Mouse (Mus musculus) forebrain, embryonic 12.5 days (tissue): ENCODE measurements at regions not wholly inside any gene's neighbourhood (a gene's known extent, or its start where the extent isn't known, plus 50 kb on each side); places are given as distances from the start of the nearest gene placed in this dataset.
"Not testable (repeated sequence)": the region's sequence is repeated elsewhere in the genome, so short reads cannot be mapped to it uniquely, and the experiment has no call there.

Experiments
- ATAC-seq: fragments of 200-750 bp; cut with Nextera tagmentation; 2 replicates; pipeline ENCODE4 v1.8.0; 2017; ENCODE audit warnings: moderate TSS enrichment; ENCODE audit not compliant: low FRiP score
- H3K27ac ChIP-seq: fragments of 300-500 bp; sonication (generic); 2 replicates; pipeline ENCODE4 v1.5.1; 2016; ENCODE audit warnings: mild to moderate bottlenecking
- H3K27me3 ChIP-seq: fragments of 300-500 bp; sonication (generic); 2 replicates; pipeline ENCODE4 v1.6.1; 2016; ENCODE audit warnings: mild to moderate bottlenecking
- H3K36me3 ChIP-seq: fragments of 300-500 bp; sonication (generic); replicated peaks from 2 replicates; pipeline ENCODE4 v1.6.1; 2016; ENCODE audit warnings: mild to moderate bottlenecking
- H3K4me1 ChIP-seq: fragments of 300-500 bp; sonication (generic); 2 replicates; pipeline ENCODE4 v1.6.1; 2016
- H3K4me2 ChIP-seq: fragments of 300-500 bp; sonication (generic); 2 replicates; pipeline ENCODE4 v1.6.1; 2016; ENCODE audit warnings: mild to moderate bottlenecking, moderate library complexity
- H3K4me3 ChIP-seq: fragments of 300-500 bp; sonication (generic); replicated peaks from 2 replicates; pipeline ENCODE4 v1.5.1; 2016; ENCODE audit warnings: mild to moderate bottlenecking
- H3K9ac ChIP-seq: fragments of 300-500 bp; sonication (generic); 2 replicates; pipeline ENCODE4 v1.6.1; 2016; ENCODE audit warnings: mild to moderate bottlenecking
- H3K9me3 ChIP-seq: fragments of 300-500 bp; sonication (generic); 2 replicates; pipeline ENCODE4 v1.6.1; 2016
- WGBS: fragments of 180-500 bp; shearing (Covaris S2); methylation state at CpG from one replicate; pipeline ENCODE4 v1.1.7; 2016; 5-methylcytosine and 5-hydroxymethylcytosine counted together

DNA sequence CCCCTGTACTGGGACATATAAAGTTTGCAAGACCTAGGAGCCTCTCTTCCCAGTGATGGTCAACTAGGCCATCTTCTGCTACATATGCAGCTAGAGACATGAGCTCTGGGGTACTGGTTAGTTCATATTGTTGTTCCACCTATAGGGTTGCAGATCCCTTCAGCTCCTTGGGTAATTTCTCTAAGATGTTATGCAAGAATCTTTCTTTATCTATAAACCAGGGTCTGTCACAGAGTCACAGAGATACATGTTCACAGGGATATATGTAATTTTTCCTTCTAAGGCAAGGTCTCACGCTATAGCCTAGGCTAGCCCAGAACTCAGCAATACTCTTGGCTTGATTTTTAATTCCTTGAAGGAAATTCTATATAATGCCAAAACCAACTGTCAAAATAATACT is 56.9 kb downstream of the Zfp36l1 start:
- 97% methylated on average over 1 of the region's 1 CpGs for WGBS

DNA sequence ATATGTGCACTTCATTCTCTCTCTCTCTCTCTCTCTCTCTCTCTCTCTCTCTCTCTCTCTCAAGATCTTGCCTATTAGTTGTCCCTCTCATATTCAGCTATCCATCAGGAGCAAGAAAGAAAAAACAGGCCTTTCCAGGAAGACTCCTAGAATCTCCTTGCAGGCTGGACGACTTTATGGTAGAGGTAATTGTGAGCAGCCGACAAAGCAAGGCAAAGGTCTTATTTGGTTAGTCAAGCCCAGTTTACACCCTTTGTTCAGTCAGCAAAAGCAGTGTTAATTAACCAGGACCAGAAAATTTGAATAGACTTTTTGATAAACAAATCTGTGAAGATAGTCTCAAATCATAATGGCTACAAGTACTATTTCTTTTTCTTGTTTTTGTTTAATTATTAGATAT is 57.4 kb downstream of the Zfp36l1 start:
- Histone ChIP-seq H3K9me3 (no peaks in the 10 kb centered on the region), H3K4me1 (peaks cover 11% of the 10 kb centered on the region), H3K27me3 (no peaks in the 10 kb centered on the region), H3K36me3 (no peaks in the 10 kb centered on the region), H3K9ac (no peak overlapping the region), H3K4me2 (no peak overlapping the region), H3K4me3 (no peak overlapping the region), H3K27ac (no peak overlapping the region)
- ATAC-seq = no peak
- 44% methylated on average over 2 of the region's 2 CpGs for WGBS

More for the DNA sequence above, 56.9 kb downstream of the Zfp36l1 start:
- not testable (repeated sequence) for H3K4me3 ChIP-seq, H3K27me3 ChIP-seq, ATAC-seq, H3K4me2 ChIP-seq, H3K27ac ChIP-seq, H3K9ac ChIP-seq, H3K36me3 ChIP-seq, H3K9me3 ChIP-seq
- peaks cover 16% of the 10 kb centered on the region for H3K4me1 ChIP-seq

DNA sequence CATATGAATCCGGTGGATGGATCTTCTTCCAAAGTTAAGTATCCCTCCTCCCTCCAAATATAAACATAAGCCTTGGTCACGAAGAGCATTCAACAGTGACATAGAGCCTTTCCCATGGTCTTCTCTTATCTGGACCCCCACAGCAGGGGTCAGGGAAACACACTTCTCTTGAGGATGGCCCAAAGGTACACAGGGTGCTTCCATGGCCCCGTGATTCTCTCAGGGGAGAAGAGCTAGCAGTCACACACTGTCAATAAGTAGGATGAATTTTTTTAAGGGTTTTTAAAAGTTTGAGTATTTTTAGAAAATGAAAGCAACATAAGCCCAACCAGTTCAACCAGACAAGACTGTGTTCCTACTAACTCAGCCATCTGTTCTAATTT is 58.2 kb downstream of the Zfp36l1 start:
- ATAC-seq = no peak
- peaks cover 4% of the 10 kb centered on the region; the same call in 1 of the 2 replicates for H3K4me1 ChIP-seq
- no peak overlapping the region for H3K27ac ChIP-seq
- no peak overlapping the region for H3K9ac ChIP-seq
- H3K4me3 ChIP-seq = no peak overlapping the region
- 96% methylated on average over 3 of the region's 3 CpGs for WGBS
- no peaks in the 10 kb centered on the region for H3K27me3 ChIP-seq
- no peak overlapping the region for H3K4me2 ChIP-seq
- H3K36me3 ChIP-seq = no peaks in the 10 kb centered on the region
- H3K9me3 ChIP-seq = no peaks in the 10 kb centered on the region

DNA sequence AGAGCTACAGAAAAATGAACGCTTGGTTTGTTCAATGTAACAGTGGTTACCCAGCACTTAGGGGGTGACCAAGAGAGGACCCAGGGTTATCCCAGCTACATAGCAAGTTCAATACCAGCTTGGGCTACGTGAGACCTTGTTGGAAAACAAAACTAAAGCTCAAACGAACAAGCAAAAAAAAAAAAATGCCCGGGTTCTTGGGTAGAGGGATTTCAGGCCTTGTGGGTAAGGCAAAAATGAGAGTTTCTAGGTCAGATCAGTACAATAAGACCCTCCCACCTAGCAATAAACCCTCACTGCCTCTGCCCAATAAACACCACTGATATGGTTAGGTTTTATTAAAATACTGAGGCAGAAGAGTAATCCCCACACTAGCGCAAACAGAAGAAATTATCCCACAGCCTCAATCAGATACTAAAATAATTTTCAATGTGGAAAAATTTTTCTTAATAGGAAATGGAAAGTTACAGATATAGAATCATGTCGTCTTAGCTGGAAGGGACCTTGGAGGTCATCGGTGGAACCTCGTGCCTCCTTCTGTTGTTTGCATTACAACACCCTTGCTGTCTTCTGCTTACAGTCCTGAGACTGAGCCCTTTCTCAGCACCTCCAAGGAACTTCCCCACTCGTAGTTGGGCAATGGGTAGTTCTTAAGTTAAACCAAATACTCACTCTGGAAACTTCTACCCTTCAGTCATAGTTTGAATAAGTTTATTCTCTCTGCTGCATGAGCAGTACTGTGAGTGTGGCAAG is 58.7 kb downstream of the Zfp36l1 start:
- H3K9me3 ChIP-seq = no peaks in the 10 kb centered on the region
- no peaks in the 10 kb centered on the region for H3K27me3 ChIP-seq
- H3K36me3 ChIP-seq = no peaks in the 10 kb centered on the region
- no peaks in the 10 kb centered on the region for H3K4me1 ChIP-seq
- no peak overlapping the region for H3K27ac ChIP-seq
- H3K4me3 ChIP-seq = no peak overlapping the region
- no peak overlapping the region for H3K9ac ChIP-seq
- 87% methylated on average over 9 of the region's 9 CpGs for WGBS
- no peak for ATAC-seq
- no peak overlapping the region for H3K4me2 ChIP-seq

DNA sequence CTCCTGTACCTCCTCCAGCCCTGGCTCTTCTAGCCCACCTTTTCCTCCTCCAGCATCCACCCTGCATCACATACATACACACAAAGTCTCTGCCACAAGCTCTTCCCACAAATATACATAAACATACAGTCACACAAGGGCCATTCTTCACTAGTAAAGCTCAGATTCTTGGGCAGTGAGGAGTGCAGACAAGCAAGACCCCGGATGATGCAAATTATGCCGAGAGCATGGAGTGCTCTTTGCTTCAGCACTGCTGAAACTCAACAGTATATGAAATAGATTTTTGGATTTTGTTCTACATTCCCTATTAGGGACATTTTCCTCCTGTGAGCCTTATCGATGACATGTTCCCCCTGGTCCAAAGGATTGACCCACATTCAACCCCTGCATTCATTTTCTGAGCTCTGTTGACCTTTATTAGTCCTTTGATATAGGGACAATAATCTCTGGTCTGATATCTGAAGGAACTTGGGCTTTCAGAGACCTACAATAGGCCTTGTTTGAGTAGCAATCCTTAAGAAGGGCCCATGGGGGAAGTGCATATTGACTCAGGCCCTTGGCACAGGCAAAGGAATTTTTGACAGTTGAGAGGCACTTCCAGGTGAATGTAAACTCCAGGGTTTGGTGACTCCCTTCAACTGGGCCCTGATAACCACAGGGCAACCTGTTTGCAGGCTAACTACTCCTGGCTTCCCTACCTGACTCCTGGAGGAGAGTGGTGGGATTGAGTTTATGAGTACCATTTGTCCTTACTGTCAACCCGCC is 64.4 kb downstream of the Zfp36l1 start:
- Histone ChIP-seq H3K27ac (no peak overlapping the region), H3K4me2 (no peak overlapping the region), H3K9ac (no peak overlapping the region), H3K36me3 (no peaks in the 10 kb centered on the region), H3K9me3 (no peaks in the 10 kb centered on the region), H3K4me3 (no peak overlapping the region), H3K4me1 (peaks cover 3% of the 10 kb centered on the region; the same call in 1 of the 2 replicates), H3K27me3 (peaks cover 4% of the 10 kb centered on the region; the same call in 1 of the 2 replicates)
- WGBS = 79% methylated on average over 4 of the region's 4 CpGs
- ATAC-seq = no peak

DNA sequence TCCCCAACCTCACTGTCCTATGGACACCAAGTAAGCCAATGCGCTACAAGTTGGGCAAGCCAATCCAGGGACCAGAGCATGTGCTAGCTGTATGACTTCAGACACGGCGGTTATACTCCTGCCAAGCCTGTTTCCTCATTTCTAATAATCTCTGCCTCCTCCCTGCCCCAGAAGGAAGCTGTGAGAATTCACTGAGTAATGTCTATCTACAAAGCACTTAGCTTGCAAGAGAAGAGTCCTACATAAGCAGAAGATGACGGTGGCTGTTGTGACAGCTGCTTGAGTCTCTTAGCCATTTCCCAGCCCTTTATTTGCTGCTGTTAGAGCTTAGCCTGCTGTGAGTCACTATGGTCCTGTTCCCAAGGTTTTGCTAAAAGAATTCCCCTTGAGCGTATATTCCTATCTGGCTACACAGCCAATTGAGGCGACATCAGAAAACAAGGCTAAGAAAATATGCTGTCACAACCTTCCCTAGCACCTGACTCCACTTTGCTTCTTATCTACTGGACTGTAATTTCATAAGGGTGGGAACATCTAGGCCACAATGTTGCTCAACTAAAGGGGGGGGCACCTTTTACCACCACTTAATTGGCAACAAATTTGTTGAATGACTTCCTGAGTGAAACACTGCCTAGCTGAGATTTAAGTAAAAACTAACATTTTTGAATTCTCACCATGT is 66.0 kb downstream of the Zfp36l1 start:
- no peak overlapping the region for H3K4me3 ChIP-seq
- H3K4me2 ChIP-seq = no peak overlapping the region
- H3K9me3 ChIP-seq = no peaks in the 10 kb centered on the region
- ATAC-seq = no peak
- H3K9ac ChIP-seq = no peak overlapping the region
- H3K36me3 ChIP-seq = no peaks in the 10 kb centered on the region
- 75% methylated on average over 6 of the region's 6 CpGs for WGBS
- H3K27ac ChIP-seq = no peak overlapping the region
- peaks cover 3% of the 10 kb centered on the region; the same call in 1 of the 2 replicates for H3K4me1 ChIP-seq
- H3K27me3 ChIP-seq = peaks cover 4% of the 10 kb centered on the region; the same call in 1 of the 2 replicates

DNA sequence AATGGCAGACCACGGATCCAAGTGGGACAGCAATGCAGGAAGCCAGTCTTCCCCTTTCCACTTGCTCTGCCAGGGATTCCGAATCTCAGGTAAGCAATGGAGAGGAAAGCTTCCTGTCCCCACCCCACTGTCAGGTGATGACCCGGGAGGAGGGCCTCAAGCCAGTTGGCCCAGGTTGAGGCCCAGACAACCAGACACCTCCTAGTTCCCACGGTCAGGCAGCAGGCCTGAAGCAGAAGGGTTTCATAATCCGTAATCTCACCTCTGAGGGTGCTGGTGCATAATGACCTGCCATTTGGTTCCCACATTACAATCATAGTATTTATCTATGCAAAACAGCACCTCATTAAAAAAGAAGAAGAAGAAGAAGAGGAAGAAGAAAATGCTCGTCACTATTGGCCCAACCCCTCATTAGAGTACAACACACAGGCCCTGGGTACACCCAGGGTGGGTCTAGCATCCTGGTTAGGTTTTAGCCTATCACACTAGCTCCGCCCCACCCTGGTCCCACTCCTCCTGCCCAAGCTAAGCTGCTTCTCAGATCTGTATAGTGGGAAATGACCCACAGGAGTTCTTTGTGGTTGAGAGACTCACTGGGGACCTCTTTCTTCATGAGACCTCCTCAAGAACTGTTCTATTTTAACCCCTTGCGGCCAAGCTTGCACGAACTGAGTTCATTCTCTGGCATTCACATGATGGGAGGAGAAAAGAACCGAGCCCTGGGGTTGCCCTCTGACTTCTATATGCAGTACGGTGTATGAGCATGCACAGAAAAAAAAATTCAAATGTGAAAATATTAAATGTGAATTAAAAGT is 71.1 kb downstream of the Zfp36l1 start:
- H3K4me1 ChIP-seq = peaks cover 5% of the 10 kb centered on the region
- 87% methylated on average over 11 of the region's 11 CpGs for WGBS

DNA sequence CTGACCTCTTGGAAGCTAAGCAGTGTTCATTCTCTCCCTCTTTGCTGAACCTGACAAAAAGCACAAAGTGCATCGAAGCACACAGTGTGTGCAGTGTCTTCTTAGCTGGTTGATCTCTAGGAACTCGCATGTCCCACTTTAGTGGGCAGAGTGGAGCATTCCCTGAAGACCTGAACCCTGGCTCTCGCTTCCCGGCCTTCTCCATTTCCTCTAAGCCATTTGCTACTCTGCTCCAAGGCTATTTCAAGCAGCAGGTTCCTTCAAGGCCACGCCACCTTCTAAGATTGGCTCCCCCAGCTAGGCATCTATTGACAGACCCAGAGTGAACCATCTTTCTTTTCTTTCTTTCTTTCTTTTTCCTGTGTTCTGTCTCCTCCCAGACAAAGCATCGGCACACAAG is 71.8 kb downstream of the Zfp36l1 start:
- no peak for ATAC-seq
- 87% methylated on average over 6 of the region's 6 CpGs for WGBS
- H3K27ac ChIP-seq = no peak overlapping the region

More for the DNA sequence above, 71.1 kb downstream of the Zfp36l1 start:
- no peak overlapping the region for H3K4me2 ChIP-seq
- no peaks in the 10 kb centered on the region for H3K9me3 ChIP-seq
- no peak overlapping the region for H3K4me3 ChIP-seq
- H3K27ac ChIP-seq = no peak overlapping the region
- H3K27me3 ChIP-seq = peaks cover 4% of the 10 kb centered on the region; the same call in 1 of the 2 replicates
- no peak overlapping the region for H3K9ac ChIP-seq
- H3K36me3 ChIP-seq = no peaks in the 10 kb centered on the region
- no peak for ATAC-seq

DNA sequence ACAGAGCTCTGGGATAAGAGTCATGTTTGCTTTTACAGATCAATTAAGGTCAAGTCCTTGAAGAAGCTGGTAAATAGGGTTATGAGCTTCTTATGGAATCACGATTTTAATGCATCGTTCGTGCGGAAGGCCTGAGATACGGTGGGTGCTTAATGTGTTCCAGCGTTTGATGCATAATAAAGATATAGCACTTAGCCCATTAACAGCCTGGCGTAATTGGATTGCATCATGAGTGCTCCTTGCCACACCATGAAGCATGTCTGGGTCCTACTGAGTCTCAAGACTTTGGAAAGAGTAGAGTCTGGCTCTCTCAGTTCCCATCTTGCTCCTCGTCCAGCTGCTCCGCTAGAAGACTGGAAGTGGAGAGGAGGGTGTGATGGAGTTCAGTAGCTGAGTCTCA is 72.6 kb downstream of the Zfp36l1 start:
- no peaks in the 10 kb centered on the region for H3K36me3 ChIP-seq
- peaks cover 4% of the 10 kb centered on the region; the same call in 1 of the 2 replicates for H3K27me3 ChIP-seq
- H3K4me2 ChIP-seq = no peak overlapping the region

More for the DNA sequence above, 71.8 kb downstream of the Zfp36l1 start:
- no peaks in the 10 kb centered on the region for H3K9me3 ChIP-seq
- no peak overlapping the region for H3K4me2 ChIP-seq
- H3K27me3 ChIP-seq = peaks cover 4% of the 10 kb centered on the region; the same call in 1 of the 2 replicates
- H3K36me3 ChIP-seq = no peaks in the 10 kb centered on the region
- H3K4me1 ChIP-seq = peaks cover 5% of the 10 kb centered on the region
- H3K4me3 ChIP-seq = no peak overlapping the region
- H3K9ac ChIP-seq = no peak overlapping the region

DNA sequence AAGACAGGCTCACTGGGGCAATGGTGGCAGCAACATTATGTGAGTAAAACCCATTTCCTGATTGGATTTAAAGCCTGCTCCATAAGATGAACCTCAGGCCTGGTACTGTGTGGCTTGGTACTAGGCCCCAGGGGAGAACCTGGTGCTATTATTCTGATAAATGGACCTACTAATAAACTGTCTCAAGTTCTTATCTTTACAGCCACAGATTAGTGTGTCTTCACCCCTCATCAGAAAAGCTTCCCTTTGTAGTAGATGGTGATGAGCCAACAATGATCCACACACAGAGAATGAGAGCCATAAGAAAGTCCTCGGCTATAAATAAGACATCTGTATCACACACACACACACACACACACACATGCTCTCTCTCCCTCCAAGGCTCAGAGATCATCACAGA is 73.7 kb downstream of the Zfp36l1 start:
- Histone ChIP-seq H3K9ac (no peak overlapping the region), H3K27ac (no peak overlapping the region), H3K4me3 (no peak overlapping the region), H3K9me3 (no peaks in the 10 kb centered on the region), H3K4me2 (no peak overlapping the region), H3K4me1 (peaks cover 14% of the 10 kb centered on the region), H3K27me3 (peaks cover 4% of the 10 kb centered on the region; the same call in 1 of the 2 replicates), H3K36me3 (no peaks in the 10 kb centered on the region)
- 85% methylated on average over 1 of the region's 1 CpGs for WGBS
- no peak for ATAC-seq

More for the DNA sequence above, 72.6 kb downstream of the Zfp36l1 start:
- Histone ChIP-seq H3K9me3 (no peaks in the 10 kb centered on the region), H3K9ac (no peak overlapping the region), H3K4me3 (no peak overlapping the region), H3K27ac (no peak overlapping the region), H3K4me1 (peaks cover 7% of the 10 kb centered on the region)
- no peak for ATAC-seq
- WGBS = 90% methylated on average over 9 of the region's 9 CpGs

DNA sequence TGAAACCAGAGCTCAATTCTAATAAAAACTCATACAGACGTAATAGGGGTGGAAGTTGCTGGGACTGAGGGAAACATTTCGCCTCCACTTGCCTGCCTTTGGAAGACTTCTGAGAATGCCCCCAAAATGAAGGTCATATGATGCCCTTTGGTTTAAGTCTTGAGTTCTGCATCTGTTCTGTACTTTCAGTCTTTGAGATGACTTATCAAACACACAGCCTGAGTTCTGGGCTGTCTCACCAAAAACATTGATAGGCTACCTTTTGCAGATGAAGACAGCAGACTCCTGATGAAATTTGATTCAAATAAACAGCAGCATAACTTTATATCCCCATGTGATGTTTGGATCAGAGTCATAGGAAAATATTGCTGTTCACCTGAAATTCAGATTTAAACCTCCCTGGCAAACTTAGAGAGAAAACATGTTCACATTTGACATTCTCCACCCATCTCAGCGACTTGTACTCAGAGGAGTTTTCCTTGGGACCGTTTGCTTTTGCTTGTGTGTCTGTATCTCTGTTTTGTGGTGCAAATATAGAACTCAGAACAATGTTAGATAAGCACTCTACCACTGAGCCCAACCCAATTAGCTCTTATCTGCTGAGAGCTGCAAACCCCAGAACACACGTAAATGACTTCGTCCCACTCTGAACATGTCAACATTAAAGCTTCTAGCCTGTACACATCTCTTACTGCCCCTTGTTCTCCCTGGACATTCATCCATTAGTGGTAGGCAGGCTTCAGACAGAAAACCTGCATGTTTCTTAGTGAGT is 77.1 kb downstream of the Zfp36l1 start:
- Histone ChIP-seq H3K4me2 (no peak overlapping the region), H3K9ac (no peak overlapping the region), H3K4me1 (peaks cover 14% of the 10 kb centered on the region), H3K9me3 (no peaks in the 10 kb centered on the region), H3K27me3 (no peaks in the 10 kb centered on the region), H3K4me3 (no peak overlapping the region), H3K27ac (no peak overlapping the region), H3K36me3 (no peaks in the 10 kb centered on the region)
- 89% methylated on average over 6 of the region's 6 CpGs for WGBS
- ATAC-seq = no peak
